Mouse (Mus musculus): Measurements from ENCODE around the gene Asic4. TPM values are rescaled to one million over a fixed set of nuclear protein-coding genes. Genes with fewer than 3 reads are reported as not detected.
A peak's percentile ranks its signal among the peaks of the same experiment; 100 is the strongest.

Gene Asic4
- polyA plus RNA-seq, 1 experiment: 0.08 TPM

DNA sequence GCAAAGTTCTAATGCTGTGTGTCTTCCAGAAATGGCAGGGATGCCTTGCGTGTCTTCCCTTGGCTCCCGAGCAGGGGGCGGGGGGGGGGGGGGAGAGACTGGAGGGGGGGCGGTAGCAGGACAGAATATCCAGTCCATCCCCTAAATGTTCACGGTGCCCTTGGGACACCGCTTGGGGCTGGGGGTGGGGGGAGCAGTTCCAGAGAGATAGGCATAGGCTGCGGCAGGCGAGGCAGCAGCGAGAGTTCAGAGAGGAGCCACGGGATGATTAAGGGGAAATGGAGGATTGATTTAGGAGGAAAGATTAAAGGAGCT lies 7.4 kb downstream of the Asic4 start:
- H3K27ac ChIP-seq (ENCODE audit: insufficient read depth, low read depth, low read length): no peak overlapping the region
- no peak overlapping the region for H3K4me3 ChIP-seq (ENCODE audit: insufficient read depth, low read depth, low read length)

DNA sequence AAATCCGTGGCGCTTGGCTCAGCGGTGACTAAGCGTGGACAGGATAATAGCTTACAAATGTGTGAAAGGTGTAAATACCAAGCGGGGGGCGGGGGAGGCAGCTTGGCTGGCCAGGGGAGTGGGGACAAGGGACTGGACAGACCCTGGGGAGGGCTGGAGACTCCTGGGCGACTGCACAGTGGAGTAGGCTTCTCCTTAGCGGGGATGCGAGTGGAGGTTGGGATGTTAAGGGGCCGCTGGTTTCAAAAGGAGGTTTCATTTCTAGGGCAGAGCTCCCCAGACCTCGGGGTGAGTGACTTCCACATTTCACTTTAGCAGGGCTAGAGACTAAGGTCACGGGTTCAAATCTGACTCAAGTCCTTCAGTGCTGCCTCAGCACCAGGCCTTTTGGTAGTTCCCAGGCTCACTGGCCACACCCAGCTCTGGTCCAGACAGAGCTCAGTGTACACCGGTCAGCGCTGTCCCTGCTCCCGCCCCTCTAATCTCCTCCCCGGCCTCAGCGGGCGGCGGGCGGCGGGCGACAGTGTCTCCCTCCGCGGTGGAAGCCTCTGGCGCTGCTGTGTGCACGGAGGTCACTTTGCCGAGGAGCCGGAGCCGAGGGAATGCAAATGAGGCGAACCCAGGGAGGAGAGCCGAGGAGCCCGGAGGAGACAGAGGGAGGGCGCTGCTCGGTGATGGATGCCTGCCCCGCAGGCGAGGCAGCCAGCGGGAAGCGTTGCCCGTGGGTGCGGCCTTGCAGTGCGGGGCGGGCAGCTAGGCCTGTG lies 8.0 kb downstream of the Asic4 start:
- H3K4me3 ChIP-seq (ENCODE audit: insufficient read depth, low read depth, low read length): peak overlapping the region; percentile 2; the same call in 1 of the 2 replicates
- no peaks in the 10 kb centered on the region; the same call in 1 of the 2 replicates for H3K27me3 ChIP-seq (replicated peaks; ENCODE audit: control insufficient read depth, insufficient read depth, low read length)
- peak; percentile 38 for DNase-seq
- H3K4me1 ChIP-seq (ENCODE audit: control insufficient read depth, insufficient read depth, low read length): no peaks in the 10 kb centered on the region
- H3K36me3 ChIP-seq (ENCODE audit: control insufficient read depth, insufficient read depth, low read length): no peaks in the 10 kb centered on the region
- H3K27ac ChIP-seq (ENCODE audit: insufficient read depth, low read depth, low read length): no peak overlapping the region
- TF ChIP-seq CTCF (conservative IDR thresholded peaks at IDR 0.05; ENCODE audit: insufficient read depth, insufficient read length, low read depth, low read length): no peak
- TF ChIP-seq POLR2A (IDR thresholded peaks at IDR 0.05; ENCODE audit: low read depth, low read length): no peak
- WGBS: 7% methylated on average over 40 of the region's 42 CpGs

More for the DNA sequence above, 7.4 kb downstream of the Asic4 start:
- H3K4me1 ChIP-seq (ENCODE audit: control insufficient read depth, insufficient read depth, low read length): no peaks in the 10 kb centered on the region
- no peak for DNase-seq
- TF ChIP-seq POLR2A (IDR thresholded peaks at IDR 0.05; ENCODE audit: low read depth, low read length) (no peak), CTCF (conservative IDR thresholded peaks at IDR 0.05; ENCODE audit: insufficient read depth, insufficient read length, low read depth, low read length) (no peak)
- 11% methylated on average over 10 of the region's 10 CpGs for WGBS
- H3K36me3 ChIP-seq (ENCODE audit: control insufficient read depth, insufficient read depth, low read length): no peaks in the 10 kb centered on the region
- no peaks in the 10 kb centered on the region; the same call in 1 of the 2 replicates for H3K27me3 ChIP-seq (replicated peaks; ENCODE audit: control insufficient read depth, insufficient read depth, low read length)

DNA sequence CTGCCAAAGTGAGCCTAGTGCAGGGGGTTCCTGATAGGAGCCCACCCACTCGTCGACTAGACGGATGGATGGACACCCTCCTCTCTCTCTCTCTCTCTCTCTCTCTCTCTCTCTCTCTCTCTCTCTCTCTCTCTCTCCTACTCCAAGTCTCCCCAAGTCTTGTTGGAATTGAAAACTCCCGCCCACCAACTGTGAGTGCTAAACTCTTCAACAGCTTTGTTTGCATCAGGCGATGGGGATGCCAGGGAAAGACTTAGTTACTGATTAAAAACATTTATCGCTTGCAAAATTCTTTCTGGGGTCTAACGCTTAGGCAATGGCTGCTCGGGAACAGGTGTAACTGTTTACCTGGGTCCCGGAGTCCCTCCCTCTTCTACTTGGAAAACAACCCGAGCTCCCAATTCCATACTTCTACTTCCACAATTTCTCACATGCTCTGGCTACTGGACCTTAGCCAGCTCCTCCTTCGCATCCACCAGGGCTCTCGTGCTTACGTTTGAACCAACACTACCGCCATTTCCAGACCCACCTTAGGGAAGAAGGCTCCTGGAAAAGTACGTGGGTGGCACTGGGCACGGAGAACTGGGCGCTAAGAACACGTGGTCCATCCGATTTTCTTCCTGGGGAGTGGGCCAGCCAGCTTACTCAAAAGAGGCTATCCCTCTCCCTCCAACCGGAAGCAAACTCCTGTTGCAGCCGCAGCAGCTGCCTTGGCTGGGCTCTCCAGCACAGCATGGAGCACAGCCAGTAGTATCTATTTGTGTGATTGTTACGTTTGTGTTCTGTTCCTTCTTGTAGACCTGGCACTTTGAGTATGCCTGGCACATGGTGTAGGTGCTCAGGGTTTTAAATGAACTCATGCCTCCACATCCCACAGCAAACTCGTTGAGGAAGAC lies 8.8 kb downstream of the Asic4 start:
- no peak overlapping the region for H3K27ac ChIP-seq (ENCODE audit: insufficient read depth, low read depth, low read length)
- DNase-seq: no peak

DNA sequence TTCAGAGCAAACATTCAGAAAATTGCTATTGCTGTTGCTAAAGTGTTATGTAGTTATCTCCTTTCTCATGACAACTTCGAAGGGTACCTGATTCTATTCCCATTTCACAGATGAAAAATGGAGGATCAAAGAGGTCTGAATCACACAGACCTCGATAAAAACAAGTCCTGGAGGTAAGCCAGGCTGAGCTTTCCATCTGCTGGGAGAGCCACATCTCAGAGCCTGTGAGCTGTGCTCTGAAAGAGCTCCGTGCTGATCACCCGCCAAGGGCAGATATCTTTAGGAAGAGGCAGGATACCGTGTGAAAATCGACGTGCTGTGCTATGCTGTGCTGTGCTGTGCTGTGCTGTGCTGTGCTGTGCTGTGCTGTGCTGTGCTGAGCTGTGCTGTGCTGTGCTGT lies 10.1 kb downstream of the Asic4 start:
- TF ChIP-seq CTCF (conservative IDR thresholded peaks at IDR 0.05; ENCODE audit: insufficient read depth, insufficient read length, low read depth, low read length) (no peak), POLR2A (IDR thresholded peaks at IDR 0.05; ENCODE audit: low read depth, low read length) (no peak)
- Histone ChIP-seq H3K36me3 (ENCODE audit: control insufficient read depth, insufficient read depth, low read length) (no peaks in the 10 kb centered on the region), H3K27me3 (replicated peaks; ENCODE audit: control insufficient read depth, insufficient read depth, low read length) (no peaks in the 10 kb centered on the region; the same call in 1 of the 2 replicates), H3K4me3 (ENCODE audit: insufficient read depth, low read depth, low read length) (no peak overlapping the region), H3K4me1 (ENCODE audit: control insufficient read depth, insufficient read depth, low read length) (no peaks in the 10 kb centered on the region), H3K27ac (ENCODE audit: insufficient read depth, low read depth, low read length) (no peak overlapping the region)
- 69% methylated on average over 7 of the region's 7 CpGs for WGBS
- DNase-seq: no peak

More for the DNA sequence above, 8.8 kb downstream of the Asic4 start:
- H3K27me3 ChIP-seq (replicated peaks; ENCODE audit: control insufficient read depth, insufficient read depth, low read length): no peaks in the 10 kb centered on the region; the same call in 1 of the 2 replicates
- no peak for TF ChIP-seq POLR2A (IDR thresholded peaks at IDR 0.05; ENCODE audit: low read depth, low read length)
- no peak for TF ChIP-seq CTCF (conservative IDR thresholded peaks at IDR 0.05; ENCODE audit: insufficient read depth, insufficient read length, low read depth, low read length)
- H3K4me3 ChIP-seq (ENCODE audit: insufficient read depth, low read depth, low read length): peak overlapping the region; percentile 2; the same call in 1 of the 2 replicates
- H3K4me1 ChIP-seq (ENCODE audit: control insufficient read depth, insufficient read depth, low read length): no peaks in the 10 kb centered on the region
- 11% methylated on average over 21 of the region's 23 CpGs for WGBS
- no peaks in the 10 kb centered on the region for H3K36me3 ChIP-seq (ENCODE audit: control insufficient read depth, insufficient read depth, low read length)

DNA sequence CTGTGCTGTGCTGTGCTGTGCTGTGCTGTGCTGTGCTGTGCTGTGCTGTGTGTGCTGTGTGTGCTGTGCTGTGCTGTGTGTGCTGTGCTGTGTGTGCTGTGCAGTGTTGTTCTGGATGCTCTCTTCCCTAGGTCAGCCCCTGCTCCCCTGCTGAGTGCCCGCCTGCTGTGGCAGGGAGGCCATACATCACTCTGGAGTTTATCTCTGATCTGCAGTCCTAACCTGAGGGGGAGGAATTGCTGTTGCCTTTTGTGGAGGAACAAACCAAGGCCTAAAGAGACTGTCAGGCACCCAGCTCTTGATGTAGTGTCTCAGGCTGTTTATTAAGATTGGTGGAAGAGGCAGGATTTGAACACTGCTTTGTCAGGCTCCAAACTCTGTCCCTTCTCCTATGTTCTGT lies 12.4 kb downstream of the Asic4 start:
- Histone ChIP-seq H3K27ac (ENCODE audit: insufficient read depth, low read depth, low read length) (no peak overlapping the region), H3K27me3 (replicated peaks; ENCODE audit: control insufficient read depth, insufficient read depth, low read length) (no peaks in the 10 kb centered on the region), H3K4me1 (ENCODE audit: control insufficient read depth, insufficient read depth, low read length) (no peaks in the 10 kb centered on the region), H3K36me3 (ENCODE audit: control insufficient read depth, insufficient read depth, low read length) (no peaks in the 10 kb centered on the region), H3K4me3 (ENCODE audit: insufficient read depth, low read depth, low read length) (no peak overlapping the region)
- 81% methylated on average over 1 of the region's 1 CpGs for WGBS
- TF ChIP-seq POLR2A (IDR thresholded peaks at IDR 0.05; ENCODE audit: low read depth, low read length) (no peak), CTCF (conservative IDR thresholded peaks at IDR 0.05; ENCODE audit: insufficient read depth, insufficient read length, low read depth, low read length) (no peak)
- no peak for DNase-seq

DNA sequence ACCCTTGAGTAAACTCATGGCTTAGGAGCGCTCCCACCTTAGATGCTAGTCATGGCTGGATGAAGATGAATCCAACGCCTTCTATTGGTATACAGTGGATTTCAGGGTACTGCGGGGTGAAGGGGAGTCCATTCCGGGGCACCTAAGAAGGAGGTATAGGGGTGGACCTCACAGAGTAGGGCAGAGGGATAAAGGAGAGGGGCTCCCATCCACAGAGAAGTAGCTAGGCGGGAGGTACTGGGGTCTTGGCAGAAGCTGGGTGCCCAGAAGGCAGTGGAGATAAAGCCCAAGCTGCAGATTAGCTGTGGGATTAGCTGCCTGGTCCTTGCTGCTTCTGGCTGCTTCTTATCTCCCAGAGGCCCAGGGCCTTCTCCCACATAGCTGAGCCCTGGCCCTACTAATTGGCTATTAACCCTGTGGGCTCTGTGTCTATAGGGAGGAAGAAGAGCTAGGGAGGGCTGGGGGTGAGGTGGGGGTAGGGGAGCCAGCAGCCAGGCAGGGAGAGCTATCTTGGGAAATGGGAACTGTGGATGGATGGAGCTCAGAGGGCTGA lies 13.5 kb downstream of the Asic4 start:
- no peaks in the 10 kb centered on the region for H3K4me1 ChIP-seq (ENCODE audit: control insufficient read depth, insufficient read depth, low read length)
- no peaks in the 10 kb centered on the region for H3K27me3 ChIP-seq (replicated peaks; ENCODE audit: control insufficient read depth, insufficient read depth, low read length)
- H3K4me3 ChIP-seq (ENCODE audit: insufficient read depth, low read depth, low read length): no peak overlapping the region
- TF ChIP-seq POLR2A (IDR thresholded peaks at IDR 0.05; ENCODE audit: low read depth, low read length) (no peak), CTCF (conservative IDR thresholded peaks at IDR 0.05; ENCODE audit: insufficient read depth, insufficient read length, low read depth, low read length) (no peak)
- no peaks in the 10 kb centered on the region for H3K36me3 ChIP-seq (ENCODE audit: control insufficient read depth, insufficient read depth, low read length)
- no peak overlapping the region for H3K27ac ChIP-seq (ENCODE audit: insufficient read depth, low read depth, low read length)
- DNase-seq: no peak
- WGBS: 82% methylated on average over 5 of the region's 5 CpGs

All from kidney, adult 2 months (tissue).